Mouse (Mus musculus): ENCODE measurements around the gene Dkk3.
"Not testable (repeated sequence)": the region's sequence is repeated elsewhere in the genome, so short reads cannot be mapped to it uniquely, and the experiment has no call there.

Gene Dkk3

GRCm38 (mm10) chr7:112128810-112129209 lies 30.0 kb downstream of the Dkk3 start:
- no peak for DNase-seq (ENCODE audit: low spot score)

GRCm38 (mm10) chr7:112127954-112128353 lies 30.9 kb downstream of the Dkk3 start:
- no peak for DNase-seq (ENCODE audit: low spot score)

GRCm38 (mm10) chr7:112127085-112127637 lies 31.7 kb downstream of the Dkk3 start:
- no peak for DNase-seq (ENCODE audit: low spot score)

DNA sequence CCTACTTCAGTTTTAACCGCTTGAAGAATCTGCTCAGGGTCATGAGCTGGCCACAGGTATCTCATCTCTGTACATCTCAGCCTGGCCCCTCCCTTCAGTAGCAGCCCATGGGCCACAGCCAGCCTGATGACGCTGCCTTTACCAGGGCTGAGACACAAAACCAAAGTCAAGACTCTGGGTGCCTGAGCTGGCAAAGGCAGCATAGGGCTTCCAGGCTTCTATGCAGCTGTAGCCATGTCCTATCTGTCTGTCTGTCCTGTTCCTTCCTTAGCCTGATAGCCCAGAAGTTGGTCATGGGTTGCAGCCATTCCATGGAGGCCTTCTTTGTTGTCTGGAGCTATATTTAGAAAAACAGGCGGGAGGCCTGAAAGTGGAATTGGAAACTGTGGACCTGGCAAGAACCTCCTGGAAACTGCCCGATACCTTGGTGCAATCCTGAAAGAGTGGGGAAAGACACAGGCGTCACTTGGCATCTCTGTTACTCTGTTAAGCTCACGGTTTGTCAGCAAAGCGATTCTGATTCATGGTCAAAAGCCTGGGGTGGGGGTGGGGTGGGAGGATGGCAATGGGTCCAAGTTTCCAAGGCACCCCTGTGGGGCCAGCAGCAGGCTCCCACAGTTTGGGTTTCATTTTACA lies 33.1 kb downstream of the Dkk3 start:
- no peak for DNase-seq (ENCODE audit: low spot score)

GRCm38 (mm10) chr7:112123612-112124011 lies 35.2 kb downstream of the Dkk3 start:
- no peak for DNase-seq (ENCODE audit: low spot score)

DNA sequence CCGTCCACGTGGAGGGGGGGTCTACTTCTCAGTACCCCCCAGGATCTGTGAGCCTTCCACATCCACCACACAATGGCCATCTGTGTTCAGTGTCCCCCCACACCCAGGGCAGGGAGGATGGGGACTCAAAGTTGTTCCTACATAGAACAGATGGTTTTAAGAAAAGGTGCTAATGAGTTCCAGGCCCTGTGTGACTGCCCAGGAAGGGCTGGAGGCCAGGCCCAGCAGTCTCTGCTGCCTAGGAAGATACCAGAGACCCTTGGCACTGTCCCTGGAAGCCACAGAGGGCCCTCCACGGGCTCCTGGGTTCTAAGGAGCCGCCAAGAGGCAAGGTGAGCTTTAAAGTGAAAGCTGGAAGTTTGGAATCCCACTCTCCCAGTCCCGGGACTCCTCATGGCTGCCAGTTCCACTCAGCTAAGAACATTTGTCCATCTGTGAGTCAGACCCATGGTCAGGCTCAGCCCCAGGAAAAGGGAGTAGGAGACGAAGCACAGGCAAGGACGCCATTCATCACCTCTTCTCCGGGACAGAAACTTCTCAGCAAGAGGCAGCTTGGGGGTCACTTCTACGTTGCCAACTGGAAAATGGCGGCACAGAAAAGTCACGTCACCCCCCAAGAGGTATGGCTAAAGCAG lies 36.9 kb downstream of the Dkk3 start:
- no peak for DNase-seq (ENCODE audit: low spot score)

GRCm38 (mm10) chr7:112120861-112121810 lies 37.7 kb downstream of the Dkk3 start:
- no peak for DNase-seq (ENCODE audit: low spot score)

GRCm38 (mm10) chr7:112119248-112119647 lies 39.6 kb downstream of the Dkk3 start:
- no peak for DNase-seq (ENCODE audit: low spot score)

DNA sequence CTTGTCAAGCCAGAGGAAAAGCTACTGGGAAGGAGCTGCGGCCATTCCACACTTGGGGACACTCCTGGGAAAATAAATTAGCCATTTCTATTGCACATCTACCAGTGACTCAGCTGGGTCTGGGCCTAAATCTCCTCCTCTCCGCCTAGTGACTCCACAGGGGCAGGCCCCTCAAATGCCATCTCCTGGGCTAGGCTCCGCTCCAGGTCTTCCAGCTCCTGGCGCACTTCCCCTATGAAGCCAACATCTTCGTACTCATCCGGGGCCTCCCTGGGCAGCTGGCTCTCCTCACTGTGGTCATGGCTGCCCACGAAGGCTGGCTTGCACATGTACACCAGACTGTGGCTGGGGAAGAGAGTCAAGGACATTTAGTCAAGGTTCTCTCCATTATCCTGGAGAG lies 40.8 kb downstream of the Dkk3 start:
- no peak for DNase-seq (ENCODE audit: low spot score)

DNA sequence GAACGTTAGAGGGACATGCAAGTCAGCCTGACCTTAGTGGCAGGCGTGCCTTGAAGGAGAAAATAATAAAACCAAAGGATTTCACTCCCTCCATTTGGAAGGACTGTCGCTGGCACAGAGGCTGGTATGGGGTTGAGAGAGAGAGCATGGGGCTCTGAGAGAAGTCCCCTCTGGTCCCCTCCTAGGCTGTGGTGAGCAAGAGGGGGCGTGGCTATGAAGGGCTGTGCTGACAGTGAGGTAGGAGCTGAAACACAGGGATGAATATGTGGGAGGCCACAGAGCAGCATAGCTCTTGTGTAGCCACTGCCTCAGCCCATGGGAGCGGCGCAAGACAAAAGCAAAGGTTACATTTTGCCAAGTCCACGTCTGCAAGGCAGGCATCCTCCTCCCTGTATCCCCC lies 41.4 kb downstream of the Dkk3 start:
- no peak for DNase-seq (ENCODE audit: low spot score)

- DNase-seq (ENCODE audit: low spot score) = no peak
These were observed 48.1 kb downstream of the Dkk3 start for GRCm38 (mm10) chr7:112110638-112111372.

- peak; percentile 11 for DNase-seq (ENCODE audit: low spot score)
These were observed 50.1 kb downstream of the Dkk3 start for GRCm38 (mm10) chr7:112108757-112109156.

- DNase-seq (ENCODE audit: low spot score) = no peak
These were observed 55.0 kb downstream of the Dkk3 start for GRCm38 (mm10) chr7:112103816-112104215.

DNA sequence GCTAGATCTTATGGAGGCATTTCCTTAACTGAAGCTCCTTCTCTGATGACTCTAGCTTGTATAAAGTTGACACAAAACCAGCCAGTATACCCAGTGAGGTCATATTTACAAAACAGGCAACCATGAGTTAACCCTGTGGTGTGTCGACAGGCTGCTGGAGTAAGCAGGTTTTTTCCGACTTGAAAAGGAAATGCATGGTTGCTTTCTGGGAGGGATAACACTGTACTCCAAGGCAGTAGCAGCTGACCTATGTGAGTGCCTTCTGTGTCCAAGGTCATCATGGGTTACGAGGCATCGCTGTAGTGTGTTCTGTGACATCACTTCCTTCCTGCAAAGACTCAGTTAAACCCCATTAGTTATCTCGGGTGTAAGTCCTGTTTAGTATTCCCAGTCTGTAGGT lies 55.9 kb downstream of the Dkk3 start:
- DNase-seq (ENCODE audit: low spot score) = no peak

- no peak for DNase-seq (ENCODE audit: low spot score)
These were observed 58.0 kb downstream of the Dkk3 start for GRCm38 (mm10) chr7:112100887-112101286.

DNA sequence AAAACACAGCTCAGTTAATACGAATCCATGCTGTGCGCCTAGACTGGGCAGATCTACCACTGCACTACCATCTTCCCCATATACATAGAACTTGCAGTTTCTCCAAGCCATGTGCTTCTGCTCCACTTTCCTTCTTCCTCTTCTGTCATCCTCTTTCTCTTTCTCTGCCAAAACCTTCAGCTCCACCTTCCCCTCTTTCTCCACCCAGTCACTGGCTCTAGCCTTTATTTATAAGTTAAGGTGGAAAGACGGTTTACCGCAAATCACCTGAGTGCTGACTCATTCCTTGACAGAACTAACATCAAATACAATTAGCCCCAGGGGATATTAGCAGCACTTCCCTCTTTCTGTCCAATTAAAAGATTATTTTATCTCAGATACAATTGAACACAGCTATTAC lies 63.9 kb downstream of the Dkk3 start:
- DNase-seq (ENCODE audit: low spot score) = not testable (repeated sequence)

DNA sequence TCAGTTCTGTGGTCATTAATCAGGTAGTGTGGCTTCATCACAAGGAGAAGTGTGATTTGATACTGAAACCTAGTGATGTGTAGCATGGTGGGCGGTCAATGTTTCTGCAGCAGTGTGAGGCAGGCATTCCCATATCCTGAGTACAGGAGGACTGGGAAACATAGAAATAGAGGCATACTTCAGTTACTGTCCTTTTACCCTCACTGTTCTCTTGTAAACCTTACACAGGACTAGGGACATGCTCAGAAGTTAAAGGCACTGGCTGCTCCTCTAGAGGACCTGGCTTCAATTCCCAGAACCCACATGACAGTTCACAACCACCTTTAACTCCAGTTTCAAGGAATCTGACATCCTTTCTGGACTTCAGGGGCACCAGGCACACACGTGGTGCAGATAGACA lies 72.7 kb downstream of the Dkk3 start:
- no peak for DNase-seq (ENCODE audit: low spot score)

GRCm38 (mm10) chr7:112085062-112085461 lies 73.8 kb downstream of the Dkk3 start:
- peak; percentile 69 for DNase-seq (ENCODE audit: low spot score)

GRCm38 (mm10) chr7:112084222-112084621 lies 74.6 kb downstream of the Dkk3 start:
- DNase-seq (ENCODE audit: low spot score) = no peak

DNA sequence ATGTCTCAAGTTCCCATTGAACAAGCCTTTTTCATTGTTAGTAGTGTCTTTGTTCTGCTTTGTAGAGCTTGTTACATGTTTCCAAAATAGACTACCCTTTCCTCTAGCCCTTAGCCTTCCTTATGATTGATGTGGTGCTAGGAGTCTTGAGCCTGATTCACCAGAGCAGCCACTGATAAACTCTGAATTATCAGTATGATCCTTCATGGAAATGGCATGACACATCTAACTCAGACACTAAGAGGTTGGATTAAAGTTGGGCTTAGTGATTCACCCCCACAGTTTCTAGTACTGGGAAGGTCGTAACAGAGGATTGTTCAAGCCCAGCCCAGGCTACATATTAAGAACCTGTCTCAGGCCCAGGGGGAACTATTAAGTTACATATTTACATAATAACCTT lies 76.2 kb downstream of the Dkk3 start:
- no peak for DNase-seq (ENCODE audit: low spot score)

DNA sequence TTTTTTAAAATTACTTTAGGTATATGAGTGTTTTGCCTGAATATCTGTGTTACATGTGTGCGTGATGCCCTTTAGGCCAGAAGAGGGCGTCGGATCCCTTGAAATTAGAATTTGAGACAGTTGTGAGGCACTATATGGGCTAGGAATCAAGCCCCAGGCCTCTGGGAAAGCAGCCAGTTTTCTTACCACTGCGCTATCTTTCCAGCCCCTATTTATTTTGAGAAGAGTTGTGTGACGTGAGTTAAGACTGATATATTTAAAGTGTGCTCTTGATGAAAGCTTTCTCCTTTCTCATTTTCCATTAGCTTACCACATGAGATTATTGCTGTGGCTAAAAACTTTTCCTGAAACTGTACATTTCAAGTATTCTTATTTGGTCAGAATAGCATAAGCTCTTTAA lies 84.0 kb downstream of the Dkk3 start:
- DNase-seq (ENCODE audit: low spot score) = no peak

Data from c-Kit-positive CD71-positive TER-119-positive erythroid progenitor cells, embryonic 14.5 days (primary cell).